Mouse (Mus musculus): ENCODE data around the gene Schip1.

Gene Schip1

GRCm38 (mm10) chr3:68511744-68512143 is 447.1 kb downstream of the Schip1 start:
- in situ Hi-C loops (cut with MboI) = no loop called here

DNA sequence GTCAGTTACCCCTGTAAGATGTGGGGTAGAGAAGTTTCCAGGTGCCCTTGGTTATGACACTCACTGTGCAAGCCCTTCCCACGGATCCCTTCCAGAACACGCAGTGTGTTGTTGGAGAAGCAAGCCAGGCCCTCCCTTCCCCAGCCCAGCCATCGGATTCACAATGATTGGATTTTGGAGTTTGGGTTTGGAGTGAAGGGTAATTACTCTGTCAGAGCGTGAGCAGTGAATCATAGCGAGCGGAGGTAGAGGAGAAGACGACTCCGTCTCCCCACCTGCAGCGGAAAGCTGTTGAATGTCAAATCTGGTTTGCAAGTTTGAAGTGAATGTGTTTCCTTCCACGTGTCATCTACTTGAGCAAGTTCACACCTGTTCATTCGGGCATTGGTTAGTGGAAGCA is 447.7 kb downstream of the Schip1 start:
- in situ Hi-C loops (cut with MboI) = no loop called here

DNA sequence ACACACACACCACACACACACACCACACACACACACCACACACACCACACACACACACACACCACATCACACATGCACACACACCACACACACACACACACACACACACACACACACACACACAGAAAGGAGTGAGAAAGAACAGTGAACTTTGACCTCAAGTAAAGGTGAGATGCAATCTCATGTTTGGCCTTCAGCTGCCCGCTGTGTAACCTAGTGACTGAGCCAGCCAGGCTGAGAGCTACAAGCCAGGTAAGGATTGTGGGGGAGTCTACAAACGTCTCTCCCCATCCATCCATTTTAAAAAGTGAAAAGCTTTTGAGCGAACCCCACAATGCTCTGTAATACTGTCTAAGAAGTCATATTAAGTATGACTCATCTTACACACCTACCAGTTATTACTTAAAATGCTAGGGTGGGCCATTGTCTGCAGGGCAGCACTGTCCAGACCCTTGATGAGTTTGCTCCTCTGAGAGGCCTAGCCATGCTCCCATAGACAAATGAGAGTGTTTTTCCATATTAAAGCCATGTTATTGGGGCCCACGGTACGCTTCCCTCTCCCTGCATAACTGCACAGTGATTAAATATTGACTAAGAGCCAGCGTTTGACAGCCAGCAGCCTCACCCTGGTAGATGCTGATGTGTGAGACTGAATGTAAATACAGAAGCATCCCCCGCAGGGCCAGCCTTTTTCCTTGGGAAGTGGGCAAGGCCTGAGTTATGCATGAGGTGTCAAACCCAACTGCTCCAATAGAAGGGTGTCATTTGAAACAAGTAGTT is 448.9 kb downstream of the Schip1 start:
- in situ Hi-C loops (cut with MboI) = no loop called here

DNA sequence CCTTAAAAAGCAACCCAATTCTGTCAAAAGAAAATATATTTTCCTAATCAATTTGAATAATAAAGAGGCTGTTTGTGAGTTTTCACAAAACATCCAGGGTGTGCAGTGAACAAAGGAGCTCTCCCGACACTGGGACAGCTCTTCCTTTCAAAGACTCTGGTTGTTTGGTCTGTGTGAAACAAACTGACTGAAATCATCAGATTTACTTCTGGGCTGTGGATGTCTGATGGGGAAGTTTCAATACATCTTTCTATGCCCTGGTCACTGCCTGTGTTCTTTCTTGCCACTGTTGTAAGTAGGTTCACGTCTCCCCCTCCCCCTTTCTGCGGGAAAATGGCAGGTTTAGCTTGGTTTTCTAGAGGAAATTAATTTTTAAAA is 449.5 kb downstream of the Schip1 start:
- in situ Hi-C loops (cut with MboI) = no loop called here

DNA sequence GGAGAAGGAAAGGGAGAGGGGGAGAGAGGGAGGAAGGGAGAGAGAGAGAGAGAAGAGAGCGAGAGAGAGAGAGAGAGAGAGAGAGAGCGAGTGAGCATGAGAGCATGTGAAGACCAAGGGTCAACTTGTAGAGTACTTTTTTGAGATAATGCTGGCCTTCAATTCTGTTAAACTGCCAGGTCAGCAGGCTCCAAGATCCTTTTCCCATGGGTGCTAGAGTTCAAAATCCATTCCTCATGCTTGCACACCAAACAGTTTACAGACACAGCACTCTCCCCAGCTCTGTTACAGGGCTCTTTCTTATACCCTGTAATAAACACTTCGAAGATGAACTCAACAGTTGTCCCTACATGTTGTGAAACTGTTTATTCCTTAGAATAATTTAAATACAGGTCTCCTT is 450.1 kb downstream of the Schip1 start:
- in situ Hi-C loops (cut with MboI) = no loop called here

DNA sequence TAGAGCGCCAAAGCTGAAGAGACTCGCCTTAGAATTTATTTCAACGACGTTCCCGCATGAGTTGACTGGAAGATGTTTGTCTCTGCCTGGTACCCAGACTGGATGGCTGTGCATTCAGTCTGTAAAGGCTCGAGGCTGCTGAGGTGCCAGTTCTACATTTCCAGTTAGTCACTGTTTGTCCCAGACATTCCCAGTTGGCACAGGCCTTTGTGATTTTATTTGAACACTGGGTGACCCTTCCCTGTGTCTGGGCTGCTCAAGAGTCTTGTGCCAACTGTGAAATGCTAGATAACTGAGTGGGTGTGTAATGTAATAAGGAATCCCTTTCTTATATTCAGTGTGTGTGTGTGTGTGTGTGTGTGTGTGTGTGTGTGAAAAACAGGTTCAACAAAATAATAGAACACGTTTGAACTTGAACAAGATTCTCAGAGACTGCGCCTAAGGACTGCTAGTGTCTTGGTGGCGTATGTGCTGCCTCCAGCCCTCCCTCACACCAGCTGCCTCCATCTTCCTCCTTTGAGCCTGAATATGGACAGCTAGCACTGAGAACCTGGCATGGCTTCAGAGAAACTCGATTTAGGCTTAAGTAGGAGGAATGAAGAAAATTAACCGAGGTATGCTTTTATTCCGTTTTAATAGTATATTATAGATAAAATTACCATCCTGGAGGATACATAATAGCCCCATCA is 451.9 kb downstream of the Schip1 start:
- in situ Hi-C loops (cut with MboI) = no loop called here

- in situ Hi-C loops (cut with MboI) = no loop called here
These were observed 452.6 kb downstream of the Schip1 start for GRCm38 (mm10) chr3:68517236-68517635.

DNA sequence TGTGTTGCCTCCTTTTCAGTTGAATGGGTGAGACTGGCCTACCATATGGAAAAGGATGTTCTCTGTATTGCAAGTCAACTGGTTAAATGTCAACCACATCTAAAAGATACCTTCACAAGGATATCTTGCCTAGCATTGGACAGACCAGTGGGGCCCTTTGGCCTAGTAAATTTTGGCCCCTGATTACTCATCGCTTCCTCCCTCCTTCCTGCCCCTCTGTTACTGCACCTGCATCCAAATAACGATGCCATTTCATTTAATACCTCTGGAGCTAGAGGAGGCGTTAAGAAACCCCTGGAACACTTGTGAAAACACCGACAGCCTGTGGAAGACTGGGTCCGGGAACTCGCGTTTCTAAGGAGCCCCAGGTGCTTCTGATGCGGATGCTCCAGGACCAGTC is 453.4 kb downstream of the Schip1 start:
- in situ Hi-C loops (cut with MboI) = no loop called here

DNA sequence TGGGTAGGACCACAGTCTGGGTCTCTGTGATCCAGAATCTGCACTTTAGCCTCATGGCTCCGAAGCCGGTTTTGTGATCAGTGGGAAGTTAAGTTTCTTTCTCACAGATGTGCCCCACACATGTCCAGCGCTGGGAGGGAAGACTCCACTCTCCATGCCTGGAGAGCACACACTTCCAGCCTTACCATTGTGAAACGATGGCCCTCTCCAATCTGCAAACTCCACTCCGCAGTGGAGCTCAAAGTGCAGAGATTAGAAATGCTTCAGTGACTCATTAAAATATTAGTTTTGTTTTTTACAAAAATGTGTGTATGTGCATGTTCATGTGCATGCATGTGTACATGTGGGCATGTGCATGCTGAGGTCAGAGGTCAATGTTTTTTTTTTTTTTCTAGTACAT is 454.0 kb downstream of the Schip1 start:
- in situ Hi-C loops (cut with MboI) = no loop called here

- in situ Hi-C loops (cut with MboI) = no loop called here
These were observed 460.8 kb downstream of the Schip1 start for GRCm38 (mm10) chr3:68525361-68525878.

- in situ Hi-C loops (cut with MboI) = no loop called here
These were observed 461.8 kb downstream of the Schip1 start for GRCm38 (mm10) chr3:68526416-68526815.

DNA sequence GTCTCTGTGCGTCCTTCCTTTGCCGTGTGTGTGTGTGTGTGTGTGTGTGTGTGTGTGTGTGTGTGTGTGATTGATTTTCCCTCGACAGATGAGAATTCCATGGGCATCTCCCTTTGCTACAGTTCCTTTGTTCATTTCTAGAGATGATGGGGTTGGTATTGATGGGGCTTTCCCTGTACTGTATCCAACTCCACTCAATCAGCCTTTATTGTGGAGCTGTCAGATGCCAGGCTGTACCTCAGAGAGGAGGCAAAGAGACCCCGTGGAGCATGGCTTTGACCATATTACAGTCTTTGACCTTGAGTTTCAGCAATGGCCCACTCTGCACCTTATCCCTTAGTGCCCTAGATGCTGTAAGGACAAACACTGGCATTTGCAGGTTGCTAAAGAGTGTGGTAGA is 462.6 kb downstream of the Schip1 start:
- in situ Hi-C loops (cut with MboI) = no loop called here

GRCm38 (mm10) chr3:68531908-68532307 is 467.3 kb downstream of the Schip1 start:
- in situ Hi-C loops (cut with MboI) = no loop called here

GRCm38 (mm10) chr3:68534571-68535051 is 470.0 kb downstream of the Schip1 start:
- in situ Hi-C loops (cut with MboI) = no loop called here

DNA sequence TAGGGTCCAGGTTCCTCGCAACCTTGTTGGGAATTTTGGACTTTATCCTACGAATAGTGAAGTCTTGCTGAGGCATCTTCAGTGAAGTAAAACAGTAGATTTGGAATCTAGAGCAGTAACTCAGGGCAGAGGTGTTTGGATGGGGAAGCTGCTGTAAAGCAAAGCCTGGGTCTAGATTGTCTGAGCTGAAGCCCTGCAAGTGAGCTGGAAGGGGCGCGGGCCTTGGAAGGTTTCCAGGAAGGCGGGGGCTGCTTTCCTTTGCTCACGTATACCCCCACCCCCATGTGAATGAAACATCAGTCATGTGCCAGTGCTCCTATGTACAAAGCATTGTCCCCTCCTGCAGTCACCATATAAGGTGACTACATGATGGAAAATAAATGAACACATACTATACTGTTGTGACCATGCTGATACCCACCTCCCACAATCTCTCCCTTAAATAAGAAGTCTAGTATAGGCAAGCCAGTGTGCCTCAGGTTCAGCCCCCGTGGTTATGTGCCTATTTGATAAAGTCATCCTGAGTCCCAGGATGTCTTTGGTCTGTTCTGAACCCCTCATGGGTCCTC is 470.6 kb downstream of the Schip1 start:
- in situ Hi-C loops (cut with MboI) = no loop called here

- in situ Hi-C loops (cut with MboI) = no loop called here
These were observed 471.5 kb downstream of the Schip1 start for GRCm38 (mm10) chr3:68536071-68536470.

GRCm38 (mm10) chr3:68541688-68542087 is 477.1 kb downstream of the Schip1 start:
- in situ Hi-C loops (cut with MboI) = no loop called here

- in situ Hi-C loops (cut with MboI) = no loop called here
These were observed 478.4 kb downstream of the Schip1 start for GRCm38 (mm10) chr3:68542944-68543501.

DNA sequence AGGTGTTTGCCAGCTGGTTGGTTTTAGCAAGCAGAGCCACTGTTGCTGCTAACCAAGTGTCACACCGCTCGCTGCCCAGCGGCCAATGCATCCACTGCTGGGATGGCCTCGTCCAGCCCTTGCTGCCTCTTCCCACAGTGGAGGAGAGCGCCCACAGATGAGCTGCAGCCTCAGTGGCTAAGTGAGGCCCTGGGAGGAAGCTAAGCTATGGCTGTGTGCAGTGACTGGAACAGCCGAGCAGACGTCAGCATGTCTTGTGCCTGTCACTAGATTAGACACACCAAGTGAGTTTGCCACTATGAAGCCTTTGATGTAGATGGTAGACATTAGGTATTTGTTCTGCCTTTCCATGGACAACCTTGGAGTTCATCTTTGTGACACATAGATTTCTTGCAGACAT is 480.2 kb downstream of the Schip1 start:
- in situ Hi-C loops (cut with MboI) = no loop called here

- in situ Hi-C loops (cut with MboI) = no loop called here
These were observed 481.3 kb downstream of the Schip1 start for GRCm38 (mm10) chr3:68545898-68546297.

GRCm38 (mm10) chr3:68555087-68555662 is 490.6 kb downstream of the Schip1 start:
- in situ Hi-C loops (cut with MboI) = no loop called here

- in situ Hi-C loops (cut with MboI) = no loop called here
These were observed 492.3 kb downstream of the Schip1 start for GRCm38 (mm10) chr3:68556891-68557290.

All from mature B cell (primary cell).